In genomic region chr11:88718050-88718765, GRCm38 (mm10) we compare ENCODE assay signal across 8 mouse cellular contexts. TPM values are rescaled to one million over a fixed set of nuclear protein-coding genes. Genes with fewer than 3 reads are reported as not detected.
DNase-seq lines count a peak whose midpoint lies in the region; ATAC-seq lines count a peak whose summit lies in the region.

Msi2 (minus strand) TSS chr11:88718513.

- ATAC-seq in erythroblast, adult 5-6 weeks (replicated peaks; ENCODE audit: low FRiP score, poor library complexity, severe bottlenecking), result peak; percentile 83
- peak; percentile 88 for ATAC-seq in kidney, embryonic 16.5 days (ENCODE audit: low FRiP score, low TSS enrichment)
- ATAC-seq in liver, embryonic 11.5 days (replicated peaks; ENCODE audit: low FRiP score), result peak; percentile 77
- ATAC-seq in stomach, embryonic 14.5 days (ENCODE audit: insufficient number of reproducible peaks, insufficient read depth, low FRiP score, low read depth), result peak; percentile 79

- peak; percentile 91 to 92 for DNase-seq in B cell, adult 2 months
- DNase-seq in brain, adult 2 months (ENCODE audit: low read depth, low spot score), result peak; percentile 96
- peak; percentile 95 for DNase-seq in heart, embryonic 10.5 days (ENCODE audit: low spot score)
- peak; percentile 87 for DNase-seq in liver, embryonic 11.5 days (ENCODE audit: low spot score)
- DNase-seq in naive thymus-derived CD4-positive, alpha-beta T cell, adult 2 months (ENCODE audit: low read depth), result peak; percentile 95

- no peaks in the 10 kb centered on the region for H3K27me3 ChIP-seq in heart, embryonic 10.5 days (ENCODE audit: insufficient read depth, poor library complexity, severe bottlenecking)
- no peaks in the 10 kb centered on the region for H3K27me3 ChIP-seq in kidney, embryonic 16.5 days (ENCODE audit: insufficient read depth, low read length)
- no peaks in the 10 kb centered on the region for H3K27me3 ChIP-seq in liver, embryonic 11.5 days (replicated peaks; ENCODE audit: control insufficient read depth, insufficient read depth, low read length)
- H3K27me3 ChIP-seq in stomach, embryonic 14.5 days (ENCODE audit: control insufficient read depth, insufficient read depth, low read length), result no peaks in the 10 kb centered on the region

- 1% methylated on average over 56 of the region's 84 CpGs for whole genome bisulfite sequencing in heart, embryonic 10.5 days
- WGBS in kidney, embryonic 16.5 days, result under 1% methylated on average over 29 of the region's 84 CpGs
- WGBS in liver, embryonic 11.5 days, result 1% methylated on average over 64 of the region's 84 CpGs
- under 1% methylated on average over 29 of the region's 84 CpGs for WGBS in stomach, embryonic 14.5 days

- no peaks in the 10 kb centered on the region for H3K9me3 ChIP-seq in heart, embryonic 10.5 days
- no peaks in the 10 kb centered on the region for H3K9me3 ChIP-seq in kidney, embryonic 16.5 days (ENCODE audit: low read length)
- no peaks in the 10 kb centered on the region for H3K9me3 ChIP-seq in liver, embryonic 11.5 days (ENCODE audit: control insufficient read depth, low read length)
- H3K9me3 ChIP-seq in stomach, embryonic 14.5 days (ENCODE audit: control insufficient read depth, low read depth, low read length), result no peaks in the 10 kb centered on the region

- H3K27ac ChIP-seq in heart, embryonic 10.5 days, result peak within 1 kb of the TSS; percentile 100
- peak within 1 kb of the TSS; percentile 96 for H3K27ac ChIP-seq in kidney, embryonic 16.5 days (ENCODE audit: low read length)
- H3K27ac ChIP-seq in liver, embryonic 11.5 days (ENCODE audit: low read depth, low read length), result peak within 1 kb of the TSS; percentile 94
- peak within 1 kb of the TSS; percentile 86 for H3K27ac ChIP-seq in stomach, embryonic 14.5 days (ENCODE audit: low read length)

- peak within 1 kb of the TSS; percentile 99 for H3K9ac ChIP-seq in kidney, embryonic 16.5 days (replicated peaks; ENCODE audit: low read length)
- peak within 1 kb of the TSS; percentile 99 for H3K9ac ChIP-seq in liver, embryonic 11.5 days (ENCODE audit: low read depth, low read length)
- peak within 1 kb of the TSS; percentile 96 for H3K9ac ChIP-seq in stomach, embryonic 14.5 days (replicated peaks; ENCODE audit: low read depth, low read length)

- peak within 1 kb of the TSS; percentile 91 for H3K4me2 ChIP-seq in kidney, embryonic 16.5 days (replicated peaks; ENCODE audit: low read depth, low read length)
- peak within 1 kb of the TSS; percentile 85 for H3K4me2 ChIP-seq in liver, embryonic 11.5 days
- peak within 1 kb of the TSS; percentile 90 for H3K4me2 ChIP-seq in stomach, embryonic 14.5 days (replicated peaks; ENCODE audit: low read depth, low read length)

- H3K4me1 ChIP-seq in heart, embryonic 10.5 days, result peaks cover 53% of the 10 kb centered on the region
- peaks cover 51% of the 10 kb centered on the region for H3K4me1 ChIP-seq in kidney, embryonic 16.5 days (ENCODE audit: insufficient read depth, low read length)
- peaks cover 44% of the 10 kb centered on the region for H3K4me1 ChIP-seq in liver, embryonic 11.5 days (replicated peaks; ENCODE audit: control insufficient read depth, insufficient read depth, low read length)
- H3K4me1 ChIP-seq in stomach, embryonic 14.5 days (ENCODE audit: control insufficient read depth, insufficient read depth, low read length), result peaks cover 23% of the 10 kb centered on the region; the same call in 1 of the 2 replicates

- H3K4me3 ChIP-seq in heart, embryonic 10.5 days, result peak within 1 kb of the TSS; percentile 96
- peak within 1 kb of the TSS; percentile 90 for H3K4me3 ChIP-seq in kidney, embryonic 16.5 days (ENCODE audit: low read length)
- H3K4me3 ChIP-seq in liver, embryonic 11.5 days (ENCODE audit: low read depth, low read length), result peak within 1 kb of the TSS; percentile 98
- H3K4me3 ChIP-seq in stomach, embryonic 14.5 days (ENCODE audit: low read depth, low read length), result peak within 1 kb of the TSS; percentile 93

- H3K36me3 ChIP-seq in heart, embryonic 10.5 days, result peaks cover 8% of the 10 kb centered on the region; the same call in 1 of the 2 replicates
- no peaks in the 10 kb centered on the region for H3K36me3 ChIP-seq in kidney, embryonic 16.5 days (ENCODE audit: insufficient read depth, low read length)
- no peaks in the 10 kb centered on the region for H3K36me3 ChIP-seq in liver, embryonic 11.5 days (ENCODE audit: control insufficient read depth, insufficient read depth, low read length)
- H3K36me3 ChIP-seq in stomach, embryonic 14.5 days (ENCODE audit: control insufficient read depth, insufficient read depth, low read length), result no peaks in the 10 kb centered on the region

RNA-seq across cellular contexts. Expression of gene Msi2, which starts in this region (rescaled TPM):
- 6.5 and 10.2 TPM in 2 replicates for total RNA-seq in erythroblast, adult 5-6 weeks (2015; ENCODE audit: low replicate concordance)
- 8.6 and 13.9 TPM in 2 replicates for total RNA-seq in erythroblast, adult 5-6 weeks (2017; ENCODE audit: low replicate concordance)
- 15.9 and 16.3 TPM in 2 replicates for polyA plus RNA-seq in heart, embryonic 10.5 days (2016; fragmentation: Nextera tagmentation; extraction: Ambion mirVana)
- polyA plus RNA-seq in kidney, embryonic 16.5 days (2015; fragmentation: Nextera tagmentation; extraction: Ambion mirVana), result 24.3 and 30.0 TPM in 2 replicates
- 7.1 and 8.2 TPM in 2 replicates for polyA plus RNA-seq in liver, embryonic 11.5 days (2014; fragmentation: Nextera tagmentation; extraction: Ambion mirVana)
- 17.5 and 17.9 TPM in 2 replicates for polyA plus RNA-seq in stomach, embryonic 14.5 days (2014; fragmentation: Nextera tagmentation; extraction: Ambion mirVana)

Comparison
In these comparisons a context has a peak if more than half of its experiments do, and no peak if none do; other contexts are left out.
1. Peak in every context shown above with its lines: DNase-seq, ATAC-seq, H3K4me3 ChIP-seq and H3K27ac ChIP-seq.